Mouse (Mus musculus): ENCODE data around the gene Nbea.

Gene Nbea

GRCm38 (mm10) chr3:55587972-55588946 lies 595.2 kb downstream of the Nbea start:
- no peak for DNase-seq

- DNase-seq: no peak
These were observed 596.0 kb downstream of the Nbea start for GRCm38 (mm10) chr3:55587434-55587971.
